Mouse (Mus musculus): ENCODE measurements at regions not wholly inside any gene's neighbourhood (a gene's known extent, or its start where the extent isn't known, plus 50 kb on each side); places are given as distances from the start of the nearest gene placed in this dataset.
A peak's percentile ranks its signal among the peaks of the same experiment; 100 is the strongest.

- peak; percentile 3 to 6 for DNase-seq (ENCODE audit: low spot score in 2 of 2)
Observed at GRCm38 (mm10) chr12:24252071-24252874, 155.2 kb upstream of the 9030624G23Rik start.

Data from right cerebral cortex, adult 2 months (tissue).